Mouse (Mus musculus) WW6 (cell line): ENCODE results near the gene Sorcs3.

Experiments
- DNase-seq: peaks from one replicate; pipeline ENCODE4 v3.0.0-alpha.2; 2013; ENCODE audit warnings: low read depth, low spot score

The Sorcs3 gene

DNA sequence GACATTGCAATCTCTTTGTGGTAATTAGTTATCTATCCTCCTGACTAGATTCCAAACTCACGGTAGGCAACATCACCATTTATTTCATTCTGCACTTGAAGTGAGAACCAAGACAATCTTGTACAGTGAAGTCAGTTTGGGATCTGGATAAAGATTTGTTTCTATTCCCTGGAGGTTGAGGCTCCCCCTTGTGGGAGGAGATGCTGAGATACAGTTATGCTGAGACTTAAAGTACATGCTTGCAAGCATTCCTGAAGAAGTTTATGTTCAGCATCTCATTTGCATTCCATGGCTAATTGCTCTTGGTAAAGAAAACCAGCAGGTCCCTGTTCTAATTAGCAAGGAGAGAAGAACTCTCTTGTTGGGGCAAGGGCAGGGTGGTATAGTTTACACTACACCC lies 185.7 kb downstream of the Sorcs3 start:
- DNase-seq = no peak

DNA sequence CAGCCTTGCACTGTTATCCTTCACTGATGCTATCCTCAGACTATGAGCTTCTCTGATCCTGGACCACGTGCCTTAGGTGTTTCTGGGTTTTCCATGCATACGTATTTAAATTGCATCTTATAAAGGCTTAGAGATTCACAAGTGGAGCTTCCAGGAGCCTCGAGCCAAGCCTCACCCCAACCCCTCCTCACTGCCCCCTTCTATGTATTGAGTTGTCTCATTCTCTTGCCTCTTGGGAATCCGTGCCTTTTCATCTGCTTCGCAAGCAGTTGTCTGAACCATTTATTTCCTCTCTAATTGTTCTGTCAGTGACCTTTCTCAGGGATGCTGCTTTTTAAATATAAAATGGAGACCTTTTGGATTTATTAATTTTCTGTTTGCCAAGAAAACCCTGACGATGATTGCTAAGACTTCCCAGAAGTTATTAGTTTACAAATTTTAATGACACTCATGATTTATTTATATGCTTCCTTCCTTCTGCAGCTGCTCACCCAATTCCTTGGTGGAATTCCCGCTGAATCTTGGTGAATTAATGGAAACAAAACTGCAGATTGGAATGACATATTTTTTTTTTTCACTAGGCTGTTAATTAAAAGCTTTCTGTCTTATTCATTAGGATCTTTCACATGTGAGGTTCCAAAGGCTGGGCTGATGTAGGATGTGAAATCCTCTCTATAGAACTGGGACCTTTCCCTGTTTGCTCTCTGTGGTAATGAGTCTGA lies 199.1 kb downstream of the Sorcs3 start:
- DNase-seq = no peak

- DNase-seq = no peak
These were observed 202.4 kb downstream of the Sorcs3 start for GRCm38 (mm10) chr19:48408221-48408620.

GRCm38 (mm10) chr19:48411332-48411731 lies 205.5 kb downstream of the Sorcs3 start:
- DNase-seq = no peak

- peak; percentile 13 for DNase-seq
These were observed 208.0 kb downstream of the Sorcs3 start for GRCm38 (mm10) chr19:48413836-48414235.

DNA sequence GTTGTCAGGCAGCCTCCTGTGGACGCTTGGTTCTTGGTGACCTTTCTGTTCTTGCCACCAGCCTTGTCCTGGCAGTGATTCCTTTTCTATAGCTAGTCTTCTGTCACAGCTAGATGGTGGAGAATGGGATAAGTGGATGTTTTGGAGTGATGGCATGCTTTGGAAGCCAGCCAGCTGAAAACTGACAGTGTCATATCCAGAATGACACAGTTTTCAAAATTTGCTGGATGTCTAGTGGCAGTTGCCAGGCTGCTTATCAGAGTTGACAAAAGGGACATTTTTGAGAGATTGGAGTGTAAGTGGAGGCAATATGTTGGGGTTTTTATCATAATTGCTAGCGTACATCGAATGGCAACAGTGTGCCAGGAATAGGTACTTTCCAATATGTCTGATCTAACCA lies 212.5 kb downstream of the Sorcs3 start:
- DNase-seq = no peak

DNA sequence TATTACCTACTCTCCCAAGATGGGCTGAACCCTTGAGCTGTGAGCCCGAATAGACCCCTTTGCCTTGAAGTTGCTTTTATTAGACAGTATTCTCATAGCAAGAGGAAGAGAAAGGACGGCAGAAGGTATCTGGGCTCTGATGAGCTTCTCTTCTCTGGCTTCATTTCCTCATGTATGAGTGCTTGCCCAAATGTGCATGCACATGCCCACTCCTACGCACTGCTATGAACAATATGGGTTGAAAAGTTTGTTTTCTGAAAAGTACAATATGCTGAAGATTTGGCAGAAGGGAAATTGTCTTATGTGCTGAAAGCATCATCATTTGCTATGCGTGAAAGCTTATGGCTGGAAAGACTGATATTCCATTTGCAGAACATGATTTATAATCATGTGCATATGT lies 223.4 kb downstream of the Sorcs3 start:
- no peak for DNase-seq

- DNase-seq = no peak
These were observed 223.9 kb downstream of the Sorcs3 start for GRCm38 (mm10) chr19:48429755-48430154.

GRCm38 (mm10) chr19:48430328-48430727 lies 224.5 kb downstream of the Sorcs3 start:
- no peak for DNase-seq

DNA sequence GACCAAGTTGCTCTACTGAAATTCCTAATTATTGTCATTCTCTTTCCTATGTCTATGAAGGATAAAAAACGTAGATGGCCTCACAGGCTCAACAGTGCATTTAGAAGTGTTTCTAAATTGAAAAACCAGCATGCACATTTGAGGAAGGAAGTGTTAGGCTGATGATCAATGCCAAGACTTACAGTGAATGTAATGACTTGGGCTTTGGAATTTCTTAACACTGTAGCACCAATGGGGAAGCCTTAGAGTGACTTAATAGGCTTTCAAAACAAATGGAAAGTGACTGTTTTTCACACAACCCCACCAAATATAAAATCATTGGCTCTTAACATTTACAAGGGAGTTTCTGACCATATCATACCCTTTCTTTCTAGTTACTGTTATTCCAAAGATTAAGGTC lies 232.6 kb downstream of the Sorcs3 start:
- no peak for DNase-seq

GRCm38 (mm10) chr19:48461141-48461540 lies 255.3 kb downstream of the Sorcs3 start:
- DNase-seq = no peak

- DNase-seq = no peak
These were observed 256.6 kb downstream of the Sorcs3 start for GRCm38 (mm10) chr19:48462426-48462825.

- DNase-seq = no peak
These were observed 257.7 kb downstream of the Sorcs3 start for GRCm38 (mm10) chr19:48463494-48463893.

- DNase-seq = no peak
These were observed 261.6 kb downstream of the Sorcs3 start for GRCm38 (mm10) chr19:48467471-48467870.

DNA sequence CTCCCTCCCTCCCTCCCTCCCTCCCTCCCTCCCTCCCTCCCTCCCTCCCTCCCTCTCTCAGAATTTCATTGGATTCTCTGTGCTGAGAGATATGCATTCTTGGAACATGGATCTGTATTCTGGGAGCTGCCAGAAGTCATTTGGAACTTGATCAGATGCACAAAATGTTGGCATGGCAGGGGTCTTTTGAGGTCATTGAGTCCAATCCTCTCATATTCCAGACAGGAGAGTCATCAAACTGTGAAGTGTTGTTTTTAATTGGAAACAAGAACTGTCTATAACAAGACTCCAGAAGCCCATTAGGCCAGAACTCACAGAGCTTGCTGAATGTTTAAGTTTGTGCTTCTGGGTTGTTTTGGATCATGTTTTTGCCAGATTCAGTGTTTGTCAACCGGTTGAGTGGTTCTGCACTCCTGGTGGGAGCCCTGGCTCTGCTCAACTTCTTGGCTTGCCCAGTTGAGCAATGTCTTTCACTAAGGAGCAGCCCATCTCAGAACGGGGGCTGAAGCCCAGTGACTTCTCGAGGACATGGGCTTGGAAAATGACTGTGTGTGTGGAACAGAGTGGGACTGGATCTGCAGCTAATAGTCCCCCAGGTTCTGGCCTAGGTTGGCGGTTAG lies 264.1 kb downstream of the Sorcs3 start:
- no peak for DNase-seq

- no peak for DNase-seq
These were observed 266.1 kb downstream of the Sorcs3 start for GRCm38 (mm10) chr19:48471927-48472326.

DNA sequence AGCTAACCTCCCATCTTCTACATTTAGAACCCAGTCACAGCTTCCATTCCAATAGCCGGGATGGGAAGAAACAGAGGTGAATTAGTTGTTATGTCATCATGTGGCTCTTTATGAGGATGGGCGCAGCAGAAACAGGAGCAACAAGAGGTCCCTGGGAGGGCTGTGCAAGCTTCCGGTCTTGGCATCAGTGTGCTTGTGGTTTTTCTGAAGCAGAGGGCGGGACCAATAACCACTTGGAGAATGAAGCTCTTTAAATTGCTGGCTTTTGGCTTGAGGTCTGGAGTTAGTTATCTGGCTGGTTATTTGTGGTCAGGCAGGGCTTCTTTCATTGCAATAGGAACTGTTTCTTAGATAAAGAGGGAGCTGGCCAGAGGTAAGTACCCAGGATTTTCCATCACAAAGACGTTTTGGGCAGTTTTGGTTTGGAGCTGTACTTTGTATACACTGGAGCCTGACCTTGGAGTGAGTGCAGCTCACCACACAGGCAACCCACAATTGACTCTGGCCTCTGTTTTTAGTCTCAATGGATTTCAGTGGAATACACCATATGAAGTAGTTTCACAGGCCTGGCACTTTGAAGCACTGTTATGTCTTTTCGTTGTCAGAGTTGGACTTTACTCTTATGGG lies 270.1 kb downstream of the Sorcs3 start:
- no peak for DNase-seq

DNA sequence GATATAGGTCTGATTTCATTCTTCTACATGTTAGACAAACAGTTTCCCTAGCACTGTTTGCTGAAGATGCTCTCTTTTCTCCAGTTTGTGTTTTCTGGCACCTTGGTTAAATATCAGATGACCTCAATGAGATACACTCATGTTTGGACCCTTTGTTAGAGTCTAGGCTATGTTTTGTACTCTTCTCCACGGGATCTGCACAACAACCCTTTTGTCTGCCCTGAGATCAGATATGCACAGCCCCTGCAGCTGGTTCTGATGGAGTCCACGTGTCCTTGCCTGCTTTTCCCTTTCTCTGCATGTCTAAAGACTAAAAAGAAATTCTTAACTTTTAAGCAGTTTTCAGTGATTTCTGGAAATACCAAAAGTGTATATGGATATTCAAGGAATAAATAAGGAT lies 273.0 kb downstream of the Sorcs3 start:
- DNase-seq = no peak

GRCm38 (mm10) chr19:48482946-48483345 lies 277.1 kb downstream of the Sorcs3 start:
- DNase-seq = no peak

GRCm38 (mm10) chr19:48491111-48491510 lies 285.3 kb downstream of the Sorcs3 start:
- no peak for DNase-seq

DNA sequence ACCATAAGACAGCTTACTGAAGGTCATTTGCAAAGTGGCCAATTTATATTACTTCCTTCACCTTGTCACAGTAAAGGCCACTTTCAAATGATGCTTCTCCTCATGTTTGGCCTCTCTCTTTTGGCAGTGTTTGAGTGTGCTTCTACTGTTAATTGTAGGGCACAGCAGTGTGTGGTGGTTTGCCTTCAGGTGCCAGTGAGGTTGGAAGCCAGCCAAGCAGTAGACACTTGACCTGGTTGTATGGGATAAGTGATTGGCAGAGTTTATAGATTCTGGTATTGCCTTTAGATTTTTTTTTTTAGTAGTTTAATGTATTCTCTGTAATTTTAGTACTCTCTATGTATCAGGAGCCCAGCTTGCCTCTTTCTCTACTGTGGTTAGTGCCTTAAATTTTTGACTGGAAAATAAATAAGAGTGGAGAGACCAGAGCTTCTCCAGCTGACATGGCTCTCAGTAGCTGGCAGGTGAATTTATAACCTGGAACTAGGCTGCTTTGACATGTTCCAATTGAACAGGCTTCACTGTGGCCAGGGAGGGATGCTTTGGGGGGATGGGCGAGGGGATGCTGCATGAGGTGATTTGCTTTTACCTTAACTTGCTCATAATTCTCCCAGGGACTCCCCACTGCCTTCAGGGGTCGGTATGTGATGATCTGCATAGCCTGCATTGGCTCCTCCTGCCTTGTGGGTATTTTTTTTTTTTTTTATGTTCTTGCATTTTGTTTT lies 298.2 kb downstream of the Sorcs3 start:
- no peak for DNase-seq

DNA sequence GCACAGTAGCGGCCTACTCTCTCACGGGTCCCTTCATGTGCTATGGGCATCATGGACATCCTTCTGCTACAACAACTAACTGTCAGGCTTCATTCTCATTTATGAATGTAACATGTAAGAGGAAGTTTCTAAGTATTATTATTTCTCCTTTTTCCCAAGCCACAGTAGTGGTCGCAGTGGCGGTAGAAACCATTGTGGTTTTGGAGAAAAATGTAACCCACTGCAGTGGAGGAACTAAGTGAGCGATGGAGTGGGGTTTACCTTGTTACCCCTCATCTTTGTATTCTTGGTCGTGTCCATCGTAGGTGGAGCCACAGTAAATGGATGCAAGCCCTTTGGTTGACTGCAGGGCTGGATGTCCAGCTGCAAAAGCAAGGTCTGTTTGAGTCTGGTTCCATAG lies 318.0 kb downstream of the Sorcs3 start:
- no peak for DNase-seq
